Mouse (Mus musculus) limb, embryonic 11.5 days (tissue): ENCODE data around the gene Gm20219. TPM values are rescaled to one million over a fixed set of nuclear protein-coding genes. Genes with fewer than 3 reads are reported as not detected.
A peak's percentile ranks its signal among the peaks of the same experiment; 100 is the strongest.

ENCODE experiments used
- ATAC-seq: fragments of 200-750 bp; cut with Nextera tagmentation; 2 replicates; pipeline ENCODE4 v1.8.0; 2017; ENCODE audit warnings: low read depth; ENCODE audit not compliant: insufficient number of reproducible peaks, low FRiP score, low TSS enrichment
- DNase-seq: peaks from one replicate; pipeline ENCODE4 v3.0.0-alpha.2; 2015; ENCODE audit warnings: low spot score
- H3K27ac ChIP-seq: fragments of 300-500 bp; sonication (generic); replicated peaks from 2 replicates; pipeline ENCODE4 v1.5.1; 2014; ENCODE audit warnings: low read depth, mild to moderate bottlenecking, low read length
- H3K27me3 ChIP-seq: fragments of 300-500 bp; sonication (generic); 2 replicates; pipeline ENCODE4 v1.6.1; 2014; ENCODE audit warnings: mild to moderate bottlenecking, low read length, mixed read lengths; ENCODE audit not compliant: control insufficient read depth, insufficient read depth
- H3K36me3 ChIP-seq: fragments of 300-500 bp; sonication (generic); 2 replicates; pipeline ENCODE4 v1.6.1; 2014; ENCODE audit warnings: mild to moderate bottlenecking, low read length, moderate library complexity, mixed read lengths; ENCODE audit not compliant: control insufficient read depth, insufficient read depth
- H3K4me1 ChIP-seq: fragments of 300-500 bp; sonication (generic); 2 replicates; pipeline ENCODE4 v1.6.1; 2014; ENCODE audit warnings: low read length, mixed read lengths; ENCODE audit not compliant: control insufficient read depth, insufficient read depth
- H3K4me2 ChIP-seq: fragments of 300-500 bp; sonication (generic); 2 replicates; pipeline ENCODE4 v1.6.1; 2014; ENCODE audit warnings: low read depth, mild to moderate bottlenecking, moderate library complexity; ENCODE audit not compliant: severe bottlenecking
- H3K4me3 ChIP-seq: fragments of 300-500 bp; sonication (generic); 2 replicates; pipeline ENCODE4 v1.5.1; 2014; ENCODE audit warnings: low read depth, low read length
- H3K9ac ChIP-seq: fragments of 300-500 bp; sonication (generic); 2 replicates; pipeline ENCODE4 v1.6.1; 2014; ENCODE audit warnings: mild to moderate bottlenecking, low read length
- H3K9me3 ChIP-seq: fragments of 300-500 bp; sonication (generic); 2 replicates; pipeline ENCODE4 v1.6.1; 2016; ENCODE audit warnings: low read length; ENCODE audit not compliant: control insufficient read depth
- WGBS: fragments of 180-500 bp; shearing (Covaris S2); extraction: QIAGEN DNeasy Blood & Tissue Kit; methylation state at CpG from one replicate; pipeline ENCODE4 v1.1.7; 2014; 5-methylcytosine and 5-hydroxymethylcytosine counted together
- polyA plus RNA-seq: library from polyadenylated mRNA; unstranded; fragments of >200 nt; fragmentation: Nextera tagmentation; extraction: Ambion mirVana; gene quantifications from 2 replicates; pipeline ENCODE4 v1.2.1, GENCODE M21; 2014

Gene Gm20219
- polyA plus RNA-seq, 1 experiment from 2014 or later: 0.73 TPM

DNA sequence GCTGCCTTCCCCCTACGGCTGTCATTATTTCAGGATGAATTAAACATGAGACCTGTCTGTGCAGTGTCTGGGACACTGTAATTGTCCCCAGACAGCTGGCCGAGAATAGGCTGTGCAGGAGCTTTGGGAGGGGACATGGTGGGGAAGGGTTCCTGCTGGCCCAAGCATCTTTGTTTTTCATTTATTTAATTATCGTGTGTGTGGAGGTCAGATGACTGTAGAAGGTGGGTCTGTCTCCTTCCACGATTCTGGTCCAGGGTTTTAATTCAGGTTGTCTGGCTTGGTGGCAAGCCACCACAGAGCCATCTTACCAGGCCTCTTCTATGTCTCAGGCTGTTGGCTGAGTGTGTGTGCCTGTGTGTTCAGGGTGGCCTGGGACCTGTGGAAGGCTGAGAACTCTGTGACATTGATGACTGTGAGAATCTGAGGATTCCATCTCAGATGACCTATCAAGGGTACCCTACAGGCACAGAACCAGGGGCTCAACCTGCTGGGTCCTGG lies 5.5 kb downstream of the Gm20219 start:
- 48% methylated on average over 4 of the region's 4 CpGs for WGBS
- no peak overlapping the region for H3K4me2 ChIP-seq
- no peaks in the 10 kb centered on the region for H3K4me1 ChIP-seq
- H3K36me3 ChIP-seq: no peaks in the 10 kb centered on the region
- no peak overlapping the region for H3K4me3 ChIP-seq
- no peaks in the 10 kb centered on the region for H3K9me3 ChIP-seq
- no peaks in the 10 kb centered on the region for H3K27me3 ChIP-seq
- DNase-seq: no peak
- H3K27ac ChIP-seq: no peak overlapping the region
- ATAC-seq: no peak
- no peak overlapping the region for H3K9ac ChIP-seq

- 70% methylated on average over 9 of the region's 9 CpGs for WGBS
- Histone ChIP-seq H3K4me2 (no peak overlapping the region), H3K36me3 (no peaks in the 10 kb centered on the region), H3K4me1 (no peaks in the 10 kb centered on the region), H3K9me3 (no peaks in the 10 kb centered on the region), H3K4me3 (no peak overlapping the region), H3K27me3 (no peaks in the 10 kb centered on the region), H3K27ac (no peak overlapping the region), H3K9ac (no peak overlapping the region)
- DNase-seq (no peak), ATAC-seq (no peak)
Observed at GRCm38 (mm10) chr17:56547846-56548604, 6.2 kb downstream of the Gm20219 start.

DNA sequence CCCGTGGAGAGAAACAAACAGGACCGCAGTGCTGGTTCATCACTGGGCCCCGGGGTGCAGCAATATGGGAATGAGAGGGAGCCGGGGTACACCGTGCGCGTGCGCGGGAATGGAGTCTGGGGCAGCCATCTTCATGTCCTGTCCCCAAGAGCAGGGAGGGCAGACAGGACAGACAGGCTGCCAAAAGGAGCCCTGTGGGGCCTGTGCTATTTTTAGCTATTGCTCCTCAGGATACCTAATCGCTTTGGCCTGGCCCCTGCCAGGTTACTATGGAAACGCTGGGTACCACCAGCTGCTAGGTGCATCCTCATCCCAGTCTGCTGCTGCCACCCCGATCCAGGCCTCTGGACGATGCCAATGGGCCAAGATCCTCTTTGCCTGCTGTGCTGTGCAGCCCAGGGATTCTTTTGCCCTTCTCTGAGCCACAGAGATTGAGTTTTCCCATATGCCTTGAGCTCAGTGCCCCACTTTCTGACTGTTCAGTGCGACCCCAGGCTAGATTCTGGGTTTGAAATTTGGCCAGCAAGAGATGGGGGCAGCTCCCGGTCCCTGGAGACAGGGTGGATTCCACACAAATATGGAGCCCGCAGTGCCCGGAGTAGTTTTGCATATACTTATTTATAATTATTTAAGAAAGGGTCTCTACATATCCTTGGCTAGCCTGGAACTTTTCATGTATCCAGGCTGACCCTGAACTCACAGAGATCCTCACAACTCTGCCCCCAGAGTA lies 6.9 kb downstream of the Gm20219 start:
- H3K27ac ChIP-seq: no peak overlapping the region
- no peaks in the 10 kb centered on the region for H3K27me3 ChIP-seq
- H3K4me3 ChIP-seq: no peak overlapping the region
- H3K4me2 ChIP-seq: no peak overlapping the region
- no peak for DNase-seq
- H3K36me3 ChIP-seq: no peaks in the 10 kb centered on the region
- no peak for ATAC-seq
- no peaks in the 10 kb centered on the region for H3K9me3 ChIP-seq
- H3K4me1 ChIP-seq: no peaks in the 10 kb centered on the region
- no peak overlapping the region for H3K9ac ChIP-seq
- WGBS: 68% methylated on average over 17 of the region's 17 CpGs

- no peak overlapping the region for H3K27ac ChIP-seq
Observed at GRCm38 (mm10) chr17:56546576-56546975, 7.6 kb downstream of the Gm20219 start.

GRCm38 (mm10) chr17:56545945-56546344 lies 8.2 kb downstream of the Gm20219 start:
- no peaks in the 10 kb centered on the region for H3K27me3 ChIP-seq
- 67% methylated on average over 1 of the region's 1 CpGs for WGBS
- ATAC-seq (no peak), DNase-seq (no peak)
- no peaks in the 10 kb centered on the region for H3K36me3 ChIP-seq
- no peak overlapping the region for H3K27ac ChIP-seq
- H3K4me2 ChIP-seq: no peak overlapping the region
- no peak overlapping the region for H3K4me3 ChIP-seq
- H3K9me3 ChIP-seq: no peaks in the 10 kb centered on the region
- H3K9ac ChIP-seq: no peak overlapping the region
- H3K4me1 ChIP-seq: no peaks in the 10 kb centered on the region

More at GRCm38 (mm10) chr17:56546576-56546975, 7.6 kb downstream of the Gm20219 start:
- Histone ChIP-seq H3K27me3 (no peaks in the 10 kb centered on the region), H3K9me3 (no peaks in the 10 kb centered on the region), H3K4me1 (no peaks in the 10 kb centered on the region), H3K36me3 (no peaks in the 10 kb centered on the region), H3K9ac (no peak overlapping the region), H3K4me3 (no peak overlapping the region), H3K4me2 (no peak overlapping the region)
- no peak for DNase-seq
- 87% methylated on average over 5 of the region's 5 CpGs for WGBS
- no peak for ATAC-seq

GRCm38 (mm10) chr17:56544699-56545387 lies 9.3 kb downstream of the Gm20219 start:
- H3K4me3 ChIP-seq: no peak overlapping the region
- DNase-seq (no peak), ATAC-seq (no peak)
- H3K9me3 ChIP-seq: no peaks in the 10 kb centered on the region
- no peak overlapping the region for H3K4me2 ChIP-seq
- WGBS: 77% methylated on average over 7 of the region's 7 CpGs
- no peaks in the 10 kb centered on the region for H3K4me1 ChIP-seq
- no peak overlapping the region for H3K27ac ChIP-seq
- no peaks in the 10 kb centered on the region for H3K36me3 ChIP-seq
- no peak overlapping the region for H3K9ac ChIP-seq
- no peaks in the 10 kb centered on the region for H3K27me3 ChIP-seq

- Histone ChIP-seq H3K27me3 (no peaks in the 10 kb centered on the region), H3K9me3 (no peaks in the 10 kb centered on the region), H3K27ac (no peak overlapping the region), H3K4me2 (no peak overlapping the region), H3K4me1 (no peaks in the 10 kb centered on the region), H3K4me3 (no peak overlapping the region), H3K36me3 (no peaks in the 10 kb centered on the region), H3K9ac (no peak overlapping the region)
- DNase-seq (peak; percentile 19), ATAC-seq (no peak)
- 83% methylated on average over 3 of the region's 3 CpGs for WGBS
Observed at GRCm38 (mm10) chr17:56543684-56544224, 10.4 kb downstream of the Gm20219 start.

DNA sequence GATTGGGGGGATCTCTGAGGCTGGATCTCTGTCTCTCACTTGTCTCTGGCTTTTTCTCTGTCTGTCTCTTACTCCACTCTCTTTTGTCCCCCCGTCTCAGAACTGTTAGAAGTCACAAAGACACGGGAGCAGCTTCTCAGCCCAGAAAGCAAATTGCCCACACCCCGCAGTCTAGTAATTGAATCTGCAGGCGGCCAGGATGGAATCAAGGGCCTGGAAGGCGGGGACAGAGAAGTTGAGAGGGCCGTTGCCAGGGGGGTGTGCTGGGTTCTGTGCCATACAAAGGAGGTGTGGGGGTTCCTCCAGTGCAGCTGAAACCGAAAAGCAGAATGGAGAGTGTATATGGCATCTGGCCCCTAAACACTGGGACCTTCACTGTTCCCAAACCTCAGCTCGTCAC lies 11.5 kb downstream of the Gm20219 start:
- H3K4me2 ChIP-seq: no peak overlapping the region
- ATAC-seq: no peak
- DNase-seq: no peak
- H3K4me3 ChIP-seq: no peak overlapping the region
- 49% methylated on average over 8 of the region's 8 CpGs for WGBS
- H3K9ac ChIP-seq: no peak overlapping the region
- H3K9me3 ChIP-seq: no peaks in the 10 kb centered on the region
- no peaks in the 10 kb centered on the region for H3K4me1 ChIP-seq
- H3K27ac ChIP-seq: no peak overlapping the region
- no peaks in the 10 kb centered on the region for H3K27me3 ChIP-seq
- no peaks in the 10 kb centered on the region for H3K36me3 ChIP-seq
